Mouse (Mus musculus) kidney, postnatal 36 days (tissue): ENCODE measurements around the gene Txndc17.
"Not testable (repeated sequence)": the region's sequence is repeated elsewhere in the genome, so short reads cannot be mapped to it uniquely, and the experiment has no call there.

Source experiments
- DNase-seq, 2 experiments: peaks; one replicate each; pipeline ENCODE4 v3.0.0; 2021 to 2022; ENCODE audit warnings: mixed read lengths in 2 of 2

Gene Txndc17

GRCm38 (mm10) chr11:72207204-72207833, at the start of gene Txndc17, which contains the start of gene 4933427D14Rik:
TSS of gene Txndc17 (plus strand) at chr11:72207547.
TSS of gene 4933427D14Rik (minus strand) at chr11:72207459.
- DNase-seq: peak; percentile 92 to 96

- no peak for DNase-seq
Measured at GRCm38 (mm10) chr11:72163198-72163597, 44.1 kb upstream of the Txndc17 start.

GRCm38 (mm10) chr11:72169871-72170270, 37.5 kb upstream of the Txndc17 start:
- DNase-seq: peak; percentile 12 to 22

GRCm38 (mm10) chr11:72171906-72172305, 35.4 kb upstream of the Txndc17 start:
- DNase-seq: not testable (repeated sequence)

- DNase-seq: no peak
Measured at GRCm38 (mm10) chr11:72173506-72173905, 33.8 kb upstream of the Txndc17 start.

- no peak for DNase-seq
Measured at GRCm38 (mm10) chr11:72174721-72175120, 32.6 kb upstream of the Txndc17 start.

- DNase-seq: no peak
Measured at GRCm38 (mm10) chr11:72175966-72176365, 31.4 kb upstream of the Txndc17 start.

- DNase-seq: no peak
Measured at GRCm38 (mm10) chr11:72176553-72176952, 30.8 kb upstream of the Txndc17 start.

- no peak for DNase-seq
Measured at GRCm38 (mm10) chr11:72180556-72180955, 26.8 kb upstream of the Txndc17 start.

GRCm38 (mm10) chr11:72181136-72181535, 26.2 kb upstream of the Txndc17 start:
- DNase-seq: no peak

GRCm38 (mm10) chr11:72184252-72184651, 23.1 kb upstream of the Txndc17 start:
- no peak for DNase-seq

- no peak for DNase-seq
Measured at GRCm38 (mm10) chr11:72190857-72191256, 16.5 kb upstream of the Txndc17 start.

- no peak for DNase-seq
Measured at GRCm38 (mm10) chr11:72194259-72194658, 13.1 kb upstream of the Txndc17 start.

- no peak for DNase-seq
Measured at GRCm38 (mm10) chr11:72196506-72196905, 10.8 kb upstream of the Txndc17 start.

- DNase-seq: no peak
Measured at GRCm38 (mm10) chr11:72203440-72203839, 3.9 kb upstream of the Txndc17 start.

GRCm38 (mm10) chr11:72205256-72205655, 2.1 kb upstream of the Txndc17 start:
- no peak for DNase-seq

- DNase-seq: peak; percentile 18 to 42
Measured at GRCm38 (mm10) chr11:72206341-72207203, 775 bp upstream of the Txndc17 start, which contains the start of gene Gm43951. TSS of gene Gm43951 (minus strand) at chr11:72206840.

- DNase-seq: peak; percentile 57 to 67
Measured at GRCm38 (mm10) chr11:72207834-72208377, 559 bp downstream of the Txndc17 start.

- DNase-seq: peak; percentile 96 to 97
Measured at GRCm38 (mm10) chr11:72214591-72215409, 7.5 kb downstream of the Txndc17 start.

GRCm38 (mm10) chr11:72215410-72215797, 8.1 kb downstream of the Txndc17 start, which contains the start of gene Med31:
TSS of gene Med31 (minus strand) at chr11:72215592.
- DNase-seq: peak; percentile 92 to 94

- DNase-seq: no peak
Measured at GRCm38 (mm10) chr11:72217116-72217515, 9.8 kb downstream of the Txndc17 start.

- peak; percentile 50 to 85 for DNase-seq
Measured at GRCm38 (mm10) chr11:72221278-72221677, 13.9 kb downstream of the Txndc17 start.

GRCm38 (mm10) chr11:72223414-72223813, 16.1 kb downstream of the Txndc17 start:
- no peak for DNase-seq
